Mouse (Mus musculus) myocyte (in vitro differentiated cells): ENCODE results near the gene Lrrc8e.

Source experiments
- E2F4 ChIP-seq: IDR thresholded peaks from one replicate; pipeline ENCODE4 v1.6.1; 2011; ENCODE audit warnings: mild to moderate bottlenecking, control low read depth, moderate library complexity; ENCODE audit not compliant: insufficient read depth
- MAX ChIP-seq: IDR thresholded peaks from one replicate; pipeline ENCODE4 v1.6.1; 2011; ENCODE audit warnings: low read depth, mild to moderate bottlenecking, control low read depth
- MYOD1 ChIP-seq, 3 experiments: IDR thresholded peaks; one replicate each; pipeline ENCODE4 v1.6.1; 2011; ENCODE audit warnings: control low read depth in 2 of 3, low read depth in 2 of 3, mild to moderate bottlenecking in 2 of 3, moderate library complexity in 1 of 3; ENCODE audit not compliant: insufficient read length in 2 of 3, control insufficient read depth in 1 of 3
- MYOG ChIP-seq, 3 experiments: IDR thresholded peaks; one replicate each; pipeline ENCODE4 v1.6.1; 2011; ENCODE audit warnings: control low read depth in 2 of 3, low read depth in 2 of 3, mild to moderate bottlenecking in 2 of 3; ENCODE audit not compliant: insufficient read length in 2 of 3, control insufficient read depth in 1 of 3, insufficient read depth in 1 of 3
- POLR2A ChIP-seq: IDR thresholded peaks from one replicate; pipeline ENCODE4 v1.6.1; 2011; ENCODE audit warnings: low read depth, mild to moderate bottlenecking, control low read depth, moderate library complexity; ENCODE audit not compliant: insufficient read length
- POLR2AphosphoS2 ChIP-seq: IDR thresholded peaks from one replicate; pipeline ENCODE4 v1.6.1; 2011; ENCODE audit warnings: low read depth, control low read depth; ENCODE audit not compliant: insufficient read length
- SRF ChIP-seq: IDR thresholded peaks from one replicate; pipeline ENCODE4 v1.6.1; 2011; ENCODE audit warnings: low read depth; ENCODE audit not compliant: control insufficient read depth, insufficient read length
- USF1 ChIP-seq: IDR thresholded peaks from one replicate; pipeline ENCODE4 v1.6.1; 2011; ENCODE audit warnings: low read depth, mild to moderate bottlenecking, control low read depth, moderate library complexity

DNA sequence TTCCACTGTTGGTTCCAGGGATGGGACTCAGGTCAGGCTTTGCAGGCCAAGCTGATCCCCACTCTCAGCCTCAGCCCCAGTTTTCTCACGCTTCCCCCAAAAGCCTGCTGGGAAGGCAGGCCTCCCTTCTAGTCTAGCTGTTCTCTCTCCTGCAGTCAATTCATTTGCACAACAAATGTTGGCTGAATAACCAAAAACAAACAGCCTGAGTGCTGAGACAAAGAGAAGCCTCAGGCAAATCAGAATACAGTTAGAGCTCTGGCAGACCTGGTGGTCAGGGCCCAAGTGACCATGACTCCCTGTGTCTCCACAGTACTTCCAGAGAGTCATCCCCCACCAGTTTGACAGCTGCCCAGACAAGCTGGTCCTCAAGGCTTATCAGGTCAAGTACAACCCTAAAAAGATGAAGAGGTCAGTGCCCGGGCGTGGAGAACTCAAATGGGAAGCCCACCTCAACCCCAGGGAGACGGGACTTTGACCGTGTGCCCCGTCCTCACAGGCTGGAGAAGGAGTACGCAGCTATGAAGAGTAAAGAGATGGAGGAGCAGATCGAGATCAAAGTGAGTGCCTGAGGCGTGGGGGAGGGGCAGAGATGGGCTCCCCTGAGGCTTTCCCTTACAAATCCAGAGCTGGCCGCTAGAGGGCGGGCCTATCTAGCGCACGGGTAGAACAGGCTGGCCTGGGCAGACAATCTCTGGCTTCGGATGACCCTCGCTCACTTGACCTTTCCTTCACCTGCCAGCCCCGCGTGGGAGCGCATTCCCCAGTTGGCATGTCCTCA is 33.6 kb upstream of the Lrrc8e start:
- TF ChIP-seq MYOG (IDR thresholded peaks at IDR 0.05; ENCODE audit: control insufficient read depth in 1 of 3, insufficient read depth in 1 of 3, insufficient read length in 2 of 3, low read depth in 2 of 3) (no peak), MAX (no peak), POLR2A (no peak), E2F4 (no peak), SRF (no peak), MYOD1 (IDR thresholded peaks at IDR 0.05; ENCODE audit: control insufficient read depth in 1 of 3, insufficient read length in 2 of 3, low read depth in 2 of 3) (peak in 1 of 3 experiments; percentile 21), POLR2AphosphoS2 (no peak), USF1 (no peak)
